29 mouse cellular contexts compared by ENCODE assay signal in the genomic region with DNA sequence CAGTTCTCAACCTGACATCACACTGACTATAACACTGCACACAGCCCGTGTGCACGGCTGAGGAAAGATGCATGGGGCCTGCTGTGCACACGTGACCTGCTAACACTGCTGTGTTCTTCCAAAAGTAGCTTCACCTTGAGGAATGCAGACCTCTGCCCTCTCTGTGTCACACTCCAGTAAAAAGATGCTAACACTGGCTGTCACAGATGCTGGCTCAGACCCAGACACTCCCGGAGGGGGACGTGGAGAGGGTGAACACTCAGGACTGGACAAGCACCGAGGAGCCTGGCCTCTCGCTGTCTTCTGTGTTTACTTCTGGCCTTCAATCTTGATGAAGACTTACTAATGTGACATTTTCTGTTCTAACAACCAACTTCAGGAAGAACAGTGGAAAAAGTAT. TPM values are rescaled to one million over a fixed set of nuclear protein-coding genes. Genes with fewer than 3 reads are reported as not detected.
DNase-seq lines count a peak whose midpoint lies in the region; ATAC-seq lines count a peak whose summit lies in the region.
"Had no signal": no experiment of that assay in that cellular context is flagged by ENCODE, and none has a peak within 500 bp of the region (broad histone marks: within the 10 kb centered on the region; RNA-seq: fewer than 3 reads in every experiment).

No protein-coding gene starts in this region.

- H3K4me2 ChIP-seq in heart, embryonic 13.5 days, result no peak overlapping the region
- H3K4me2 ChIP-seq in neural tube, embryonic 15.5 days, result no peak overlapping the region
- H3K4me2 ChIP-seq: embryonic facial prominence, embryonic 12.5 days; forebrain, embryonic 15.5 days; hindbrain, embryonic 14.5 days; limb, embryonic 15.5 days; liver, embryonic 13.5 days; midbrain, embryonic 13.5 days; neural tube, embryonic 13.5 days had no signal

- peaks cover 59% of the 10 kb centered on the region for H3K36me3 ChIP-seq in heart, embryonic 13.5 days
- peaks cover 11% of the 10 kb centered on the region for H3K36me3 ChIP-seq in neural tube, embryonic 15.5 days

- intact Hi-C loops in heart, postnatal 25 days (cut with DNase I), result no loop called here

- ATAC-seq in heart, embryonic 13.5 days (ENCODE audit: extremely low read depth, insufficient number of reproducible peaks, low FRiP score, low TSS enrichment), result no peak
- no peak for ATAC-seq in neural tube, embryonic 15.5 days (ENCODE audit: low FRiP score)
- ATAC-seq: forebrain, embryonic 15.5 days; intestine, postnatal 0 days; midbrain, embryonic 13.5 days; Patski had no signal

- peak overlapping the region; percentile 43 for H3K27ac ChIP-seq in heart, embryonic 13.5 days (replicated peaks)
- no peak overlapping the region for H3K27ac ChIP-seq in neural tube, embryonic 15.5 days (replicated peaks)
- H3K27ac ChIP-seq: embryonic facial prominence, embryonic 12.5 days; forebrain, embryonic 15.5 days; gastrocnemius, adult 2 months; hindbrain, embryonic 14.5 days; limb, embryonic 10.5 days; limb, embryonic 15.5 days; liver, embryonic 13.5 days; macrophage; midbrain, embryonic 13.5 days; neural tube, embryonic 13.5 days had no signal

- peaks cover 26% of the 10 kb centered on the region for H3K4me1 ChIP-seq in heart, embryonic 13.5 days
- peaks cover 7% of the 10 kb centered on the region; the same call in 1 of the 2 replicates for H3K4me1 ChIP-seq in neural tube, embryonic 15.5 days
- H3K4me1 ChIP-seq: forebrain, embryonic 15.5 days; limb, embryonic 15.5 days; liver, embryonic 13.5 days; midbrain, embryonic 13.5 days; neural tube, embryonic 13.5 days had no signal

- H3K4me3 ChIP-seq in heart, embryonic 13.5 days, result no peak overlapping the region
- no peak overlapping the region for H3K4me3 ChIP-seq in neural tube, embryonic 15.5 days (replicated peaks)
- H3K4me3 ChIP-seq: embryonic facial prominence, embryonic 12.5 days; forebrain, embryonic 15.5 days; gastrocnemius, adult 2 months; limb, embryonic 10.5 days; limb, embryonic 15.5 days; liver, embryonic 13.5 days; midbrain, embryonic 13.5 days; neural tube, embryonic 13.5 days had no signal

- WGBS in heart, embryonic 13.5 days, result 53% methylated on average over 7 of the region's 7 CpGs
- WGBS in neural tube, embryonic 15.5 days, result 90% methylated on average over 7 of the region's 7 CpGs

- no peaks in the 10 kb centered on the region for H3K9me3 ChIP-seq in heart, embryonic 13.5 days
- no peaks in the 10 kb centered on the region for H3K9me3 ChIP-seq in neural tube, embryonic 15.5 days (replicated peaks)
- H3K9me3 ChIP-seq: embryonic facial prominence, embryonic 12.5 days; forebrain, embryonic 15.5 days; limb, embryonic 10.5 days; limb, embryonic 15.5 days; liver, embryonic 13.5 days; midbrain, embryonic 13.5 days; neural tube, embryonic 13.5 days had no signal

- 0 out of 2 replicates have a peak overlapping the region, but pooled peaks have one; percentile 10 for H3K9ac ChIP-seq in heart, embryonic 13.5 days
- H3K9ac ChIP-seq in neural tube, embryonic 15.5 days (replicated peaks), result no peak overlapping the region
- H3K9ac ChIP-seq: embryonic facial prominence, embryonic 12.5 days; forebrain, embryonic 15.5 days; hindbrain, embryonic 14.5 days; limb, embryonic 15.5 days; liver, embryonic 13.5 days; midbrain, embryonic 13.5 days; neural tube, embryonic 13.5 days had no signal

- no peak for DNase-seq in heart, adult 18-20 months
- DNase-seq in heart, postnatal 4 days, result peak; percentile 29
- no peak for DNase-seq in heart, postnatal 25 days (ENCODE audit: low spot score)
- peak; percentile 28 for DNase-seq in kidney, adult 9 months
- peak; percentile 47 to 58 for DNase-seq in kidney, postnatal 25 days
- DNase-seq in gastrocnemius, postnatal 10 days, result no peak
- DNase-seq: adrenal gland, postnatal 14 days; cerebellum, adult 11 months; cerebellum, adult 9-10 months; cerebellum, postnatal 36 days; embryo, embryonic 11 days; gastrocnemius, adult 2 months; layer of hippocampus, postnatal 36 days; liver, embryonic 13.5 days; lung, adult 2 months; lung, postnatal 10 days; thymus, postnatal 4 days had no signal

- no peaks in the 10 kb centered on the region for H3K27me3 ChIP-seq in heart, embryonic 13.5 days (replicated peaks)
- H3K27me3 ChIP-seq in neural tube, embryonic 15.5 days (replicated peaks), result no peaks in the 10 kb centered on the region
- H3K27me3 ChIP-seq: embryonic facial prominence, embryonic 12.5 days; forebrain, embryonic 15.5 days; limb, embryonic 15.5 days; liver, embryonic 13.5 days; midbrain, embryonic 13.5 days; neural tube, embryonic 13.5 days; Patski had no signal

RNA-seq across cellular contexts. Expression of a gene that starts 33.9 kb away (rescaled TPM):
- 30.2 and 35.1 TPM in 2 replicates for polyA plus RNA-seq in heart, embryonic 13.5 days (2015; fragmentation: Nextera tagmentation; extraction: Ambion mirVana)
- total RNA-seq in heart, adult 18-20 months (2021), result 10 to 100 TPM; 11.5 to 12.1 TPM
- total RNA-seq in heart, postnatal 4 days (2021), result 10 to 100 TPM; 24.0 to 25.4 TPM
- total RNA-seq in heart, postnatal 25 days (2021), result 10 to 100 TPM; 13.5 to 14.3 TPM
- 10 to 100 TPM; 11.6 to 14.9 TPM for total RNA-seq in gastrocnemius, postnatal 10 days (2021)
- polyA plus RNA-seq in neural tube, embryonic 15.5 days (2015; fragmentation: Nextera tagmentation; extraction: Ambion mirVana), result 14.3 and 27.7 TPM in 2 replicates

RNA-seq across cellular contexts. Expression of a gene that starts 42.3 kb away (rescaled TPM):
- 5.5 and 5.7 TPM in 2 replicates for polyA plus RNA-seq in heart, embryonic 13.5 days (2015; fragmentation: Nextera tagmentation; extraction: Ambion mirVana)
- total RNA-seq in heart, adult 18-20 months (2021), result under 1 TPM; 0.77 to 0.87 TPM
- 1 to 10 TPM; 8.2 to 8.8 TPM for total RNA-seq in heart, postnatal 4 days (2021)
- total RNA-seq in heart, postnatal 25 days (2021), result under 1 TPM; 0.86 to 0.89 TPM
- total RNA-seq in gastrocnemius, postnatal 10 days (2021), result 1 to 10 TPM; 3.6 to 3.8 TPM
- 3.5 and 6.2 TPM in 2 replicates for polyA plus RNA-seq in neural tube, embryonic 15.5 days (2015; fragmentation: Nextera tagmentation; extraction: Ambion mirVana)

RNA-seq across cellular contexts. Expression of a gene that starts 54.0 kb away (rescaled TPM):
- polyA plus RNA-seq in heart, embryonic 13.5 days (2015; fragmentation: Nextera tagmentation; extraction: Ambion mirVana), result 13.4 and 13.6 TPM in 2 replicates
- total RNA-seq in heart, adult 18-20 months (2021), result 10 to 100 TPM; 28.2 to 28.8 TPM
- 10 to 100 TPM; 53.0 to 58.9 TPM for total RNA-seq in heart, postnatal 4 days (2021)
- 10 to 100 TPM; 24.9 to 27.2 TPM for total RNA-seq in heart, postnatal 25 days (2021)
- 10 to 100 TPM; 24.5 to 28.8 TPM for total RNA-seq in gastrocnemius, postnatal 10 days (2021)
- polyA plus RNA-seq in neural tube, embryonic 15.5 days (2015; fragmentation: Nextera tagmentation; extraction: Ambion mirVana), result 11.1 and 13.8 TPM in 2 replicates

Comparison
In these comparisons a context has a peak if more than half of its experiments do, and no peak if none do; other contexts are left out.
1. DNase-seq: peak in heart, postnatal 4 days (single experiment), kidney, adult 9 months (single experiment) and kidney, postnatal 25 days (2 of 2); none in heart, adult 18-20 months (0 of 2), heart, postnatal 25 days (single experiment) and gastrocnemius, postnatal 10 days (single experiment).